Mouse (Mus musculus) megakaryocyte, embryonic 14.5 days (primary cell): ENCODE data around the gene Apopt1.

Experiments
- FLI1 ChIP-seq: IDR thresholded peaks from 2 replicates; pipeline ENCODE4 v1.6.1; 2012; ENCODE audit warnings: low read length, inconsistent platforms, mixed read lengths
- GATA1 ChIP-seq: IDR thresholded peaks from 3 replicates; pipeline ENCODE4 v1.6.1; 2012; ENCODE audit warnings: mixed read lengths, low read length, inconsistent platforms, borderline replicate concordance

GRCm38 (mm10) chr12:111680661-111681060 is 32.4 kb upstream of the Apopt1 start:
- TF ChIP-seq GATA1 (no peak), FLI1 (no peak)
